Mouse (Mus musculus): Measurements from ENCODE around the gene Scgb3a1.

- TF ChIP-seq POLR2A (IDR thresholded peaks at IDR 0.05; ENCODE audit: insufficient read length, low read depth): no peak
- no peak for TF ChIP-seq USF1 (IDR thresholded peaks at IDR 0.05; ENCODE audit: low read depth)
- no peak for TF ChIP-seq POLR2AphosphoS2 (IDR thresholded peaks at IDR 0.05; ENCODE audit: insufficient read length, low read depth)
- no peak for TF ChIP-seq REST (IDR thresholded peaks at IDR 0.05; ENCODE audit: insufficient read depth, insufficient read length)
- no peak for TF ChIP-seq CEBPB (IDR thresholded peaks at IDR 0.05; ENCODE audit: insufficient read depth, poor library complexity, severe bottlenecking)
- TF ChIP-seq E2F4 (IDR thresholded peaks at IDR 0.05; ENCODE audit: insufficient read depth): no peak
- TF ChIP-seq MAX (IDR thresholded peaks at IDR 0.05; ENCODE audit: low read depth): no peak
- TF ChIP-seq SRF (IDR thresholded peaks at IDR 0.05; ENCODE audit: control insufficient read depth, insufficient read length, low read depth): no peak
- no peak for TF ChIP-seq TCF12 (IDR thresholded peaks at IDR 0.05; ENCODE audit: insufficient read depth, poor library complexity, severe bottlenecking)
- TF ChIP-seq MYOG (IDR thresholded peaks at IDR 0.05; ENCODE audit: control insufficient read depth in 1 of 3, insufficient read depth in 1 of 3, insufficient read length in 2 of 3, low read depth in 2 of 3): no peak
- no peak for TF ChIP-seq TCF3 (IDR thresholded peaks at IDR 0.05; ENCODE audit: insufficient read length, low read depth)
Observed at GRCm38 (mm10) chr11:49635671-49636070, 27.7 kb upstream of the Scgb3a1 start.
